Mouse (Mus musculus) retina, embryonic 14.5 days (tissue): Measurements from ENCODE around the gene Scly.

ENCODE experiments used
- DNase-seq: peaks from one replicate; pipeline ENCODE4 v3.0.0-alpha.2; 2015; ENCODE audit warnings: low spot score

Scly gene

GRCm38 (mm10) chr1:91297799-91298744, at the start of gene Scly:
TSS of gene Scly (plus strand) at chr1:91298338.
- DNase-seq, result peak; percentile 92

- no peak for DNase-seq
Measured at GRCm38 (mm10) chr1:91248970-91249369, 49.2 kb upstream of the Scly start.

DNA sequence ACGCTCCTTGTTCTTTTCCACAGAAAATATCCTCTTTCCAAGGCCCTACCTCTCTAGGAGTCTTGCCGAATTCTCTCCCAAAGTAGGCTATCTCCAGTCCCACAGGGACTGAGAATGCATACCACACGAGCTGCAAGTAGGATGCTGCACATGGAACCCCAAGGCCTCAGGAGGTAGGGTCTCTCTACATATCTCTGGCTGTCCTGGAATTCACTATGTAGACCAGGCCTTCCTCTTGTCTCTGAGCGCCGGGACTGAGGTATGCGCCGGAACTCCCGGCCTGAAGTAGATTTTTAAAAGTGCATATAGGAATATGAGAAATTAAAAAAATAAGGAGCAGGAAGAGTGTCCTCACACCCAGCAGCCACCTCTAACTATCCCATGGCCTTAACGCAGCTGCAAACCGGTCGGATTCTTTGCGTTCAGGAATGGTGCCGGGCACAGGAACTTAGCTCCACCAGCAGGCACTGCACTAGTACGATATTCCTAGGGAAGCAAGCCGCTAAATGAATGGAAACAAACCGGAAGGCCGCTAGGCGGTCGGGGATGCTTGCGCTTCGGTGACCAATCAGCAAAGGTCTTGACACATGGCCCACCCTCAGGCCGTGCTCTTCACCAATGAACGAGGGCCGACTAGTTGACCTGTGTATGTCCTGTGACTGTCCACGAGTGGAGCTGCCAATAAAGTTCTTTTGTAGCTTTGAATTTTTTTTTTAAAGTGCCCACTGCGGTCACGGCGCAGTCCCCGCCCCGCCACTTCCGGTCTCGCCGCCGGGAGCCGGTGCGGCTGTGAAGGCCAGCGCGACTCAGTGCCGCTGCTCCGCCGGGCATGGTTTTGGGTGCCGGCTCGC, 48.3 kb upstream of the Scly start, which contains the start of gene Ube2f:
Gene Ube2f, plus strand, starts transcription at position 741 of the 851 bp plus-strand sequence.
- peak; percentile 98 for DNase-seq

DNA sequence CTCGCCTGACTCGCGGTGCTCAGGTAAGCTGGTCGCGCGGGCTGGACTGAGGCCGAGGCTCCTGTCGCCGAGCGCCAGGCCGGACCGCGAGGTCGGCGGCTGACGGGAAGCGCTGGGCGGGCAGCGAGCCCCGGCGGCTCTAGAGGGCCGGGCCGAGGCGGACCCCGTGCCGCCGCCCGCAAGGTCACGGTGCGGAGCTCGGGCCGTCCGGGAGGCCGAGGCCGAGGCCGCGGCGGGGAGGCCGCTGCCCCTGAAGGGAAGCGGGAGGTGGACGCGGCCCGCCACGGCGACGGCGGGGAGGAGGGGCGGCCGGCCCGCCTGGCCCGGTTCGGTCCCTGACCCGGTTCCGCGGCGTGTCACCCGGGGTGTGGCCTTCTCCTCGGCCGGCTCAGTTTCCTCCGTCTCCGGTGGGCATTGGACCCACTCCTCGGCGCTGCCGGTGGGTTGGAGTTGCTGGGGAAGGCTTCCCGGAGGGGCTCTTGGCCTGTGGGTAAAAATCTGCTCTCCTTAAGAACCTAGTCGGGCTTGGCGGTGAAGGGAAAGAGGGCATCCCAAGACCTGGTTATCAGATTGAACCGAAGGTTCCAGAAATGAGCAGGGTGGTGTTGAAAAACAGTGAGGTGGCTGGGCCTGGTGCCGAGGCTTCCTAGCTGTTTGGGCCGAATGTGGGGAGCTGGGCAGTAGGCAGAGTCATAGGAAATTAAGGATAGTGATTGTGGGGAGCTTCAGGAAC, 47.6 kb upstream of the Scly start:
- peak; percentile 11 for DNase-seq

DNA sequence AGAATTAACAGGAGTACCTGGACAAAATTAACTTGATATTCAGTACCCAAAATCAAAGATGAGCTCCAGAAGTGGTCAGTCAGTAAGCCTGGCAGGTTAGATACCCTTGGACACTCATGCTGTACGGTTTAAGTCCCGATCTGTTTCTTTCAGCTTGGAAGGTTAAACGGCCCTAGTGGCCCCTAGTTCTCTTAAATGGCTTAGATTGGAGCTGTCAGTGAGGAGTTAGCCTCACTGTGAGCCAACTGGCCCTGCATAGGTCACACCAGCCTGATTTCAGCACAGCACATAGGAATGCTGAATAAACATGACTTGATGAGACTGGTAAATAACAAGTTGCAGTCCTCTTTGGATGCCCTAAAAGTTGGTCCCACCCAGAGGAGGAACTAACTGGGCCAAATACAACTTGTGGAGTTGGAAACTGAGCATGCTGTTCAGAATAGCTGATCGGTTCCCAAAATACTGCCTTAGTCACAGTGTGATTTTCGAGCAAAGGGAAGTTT, 46.9 kb upstream of the Scly start:
- DNase-seq, result peak; percentile 2

DNA sequence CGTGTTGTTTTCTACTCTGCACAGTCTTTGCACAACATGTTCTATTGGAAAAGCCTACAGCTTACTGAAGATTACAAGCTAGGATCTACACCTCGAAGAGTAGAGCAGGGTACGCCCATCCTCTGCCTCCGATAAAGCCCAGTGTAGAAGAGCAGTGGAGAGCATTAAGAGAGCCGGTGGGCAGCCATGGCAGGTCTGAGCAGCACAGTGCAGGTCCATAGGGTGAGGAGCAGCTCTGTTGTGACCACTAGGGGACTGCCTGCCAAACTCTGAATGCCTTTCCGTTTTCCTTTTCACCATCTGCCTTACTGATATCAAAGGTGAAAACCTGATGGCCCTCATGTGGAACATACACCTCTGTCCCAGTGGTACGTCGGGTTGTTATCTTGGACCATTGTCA, 46.2 kb upstream of the Scly start:
- peak; percentile 41 for DNase-seq

DNA sequence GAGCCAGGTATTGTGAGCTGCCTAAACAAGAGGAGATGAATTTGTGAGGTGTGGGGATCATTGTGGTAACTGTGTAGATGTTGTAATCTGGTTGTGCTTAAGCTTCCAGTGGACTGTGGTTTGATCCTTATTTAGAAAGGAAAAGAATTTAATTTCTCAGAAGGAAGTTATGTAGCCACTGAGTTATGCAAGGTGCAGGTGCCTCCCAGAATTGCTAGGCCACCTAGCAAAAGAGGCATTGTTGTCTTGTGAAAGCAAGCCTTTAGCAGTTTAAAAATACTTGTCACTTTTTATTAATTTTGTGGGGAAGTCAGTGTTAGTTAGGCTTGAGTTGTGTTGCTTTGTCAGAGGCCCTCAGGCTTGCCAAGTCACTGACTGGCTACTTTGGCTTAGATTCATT, 40.2 kb upstream of the Scly start:
- no peak for DNase-seq

GRCm38 (mm10) chr1:91259794-91260193, 38.3 kb upstream of the Scly start:
- no peak for DNase-seq

DNA sequence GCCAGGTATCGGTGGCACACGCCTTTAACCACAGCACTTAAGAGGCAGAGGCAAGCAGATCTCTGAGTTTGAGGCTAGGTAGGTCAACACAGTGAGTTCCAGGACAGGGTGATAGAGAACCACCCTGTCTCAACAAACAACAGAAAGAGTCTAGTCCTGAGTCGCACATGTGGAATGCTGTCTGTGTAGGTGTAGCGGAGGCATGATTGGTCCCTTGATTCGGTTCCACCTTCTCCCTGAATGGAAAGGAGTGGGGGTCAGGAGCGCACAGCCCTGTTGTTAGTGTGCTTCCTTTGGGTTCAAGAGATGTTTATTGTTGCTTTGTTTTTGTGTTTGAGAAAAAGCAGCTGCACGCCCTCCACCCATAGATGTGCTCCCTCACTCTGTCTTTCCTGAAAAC, 35.6 kb upstream of the Scly start:
- DNase-seq, result no peak

GRCm38 (mm10) chr1:91272260-91272659, 25.9 kb upstream of the Scly start:
- DNase-seq, result no peak

- DNase-seq, result no peak
Measured at GRCm38 (mm10) chr1:91276581-91276980, 21.6 kb upstream of the Scly start.

DNA sequence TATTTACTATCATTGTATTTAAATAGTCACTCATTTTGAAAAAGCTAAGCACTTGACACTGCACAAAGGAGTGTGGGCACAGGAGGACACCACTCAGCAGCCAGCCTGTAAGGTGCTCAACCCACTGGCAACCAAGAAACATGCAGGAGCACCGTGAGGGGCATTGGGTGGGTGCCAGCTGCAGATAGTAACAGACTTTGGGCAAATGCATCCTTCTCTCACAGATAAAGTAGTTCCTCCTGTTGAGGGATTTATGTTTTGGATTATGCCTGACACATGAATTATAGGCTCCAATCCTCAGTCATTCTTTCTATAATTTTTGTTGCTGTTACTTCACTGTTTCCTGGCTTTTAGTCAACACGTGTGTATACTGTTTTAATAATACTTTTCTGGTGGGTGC, 20.7 kb upstream of the Scly start:
- no peak for DNase-seq

DNA sequence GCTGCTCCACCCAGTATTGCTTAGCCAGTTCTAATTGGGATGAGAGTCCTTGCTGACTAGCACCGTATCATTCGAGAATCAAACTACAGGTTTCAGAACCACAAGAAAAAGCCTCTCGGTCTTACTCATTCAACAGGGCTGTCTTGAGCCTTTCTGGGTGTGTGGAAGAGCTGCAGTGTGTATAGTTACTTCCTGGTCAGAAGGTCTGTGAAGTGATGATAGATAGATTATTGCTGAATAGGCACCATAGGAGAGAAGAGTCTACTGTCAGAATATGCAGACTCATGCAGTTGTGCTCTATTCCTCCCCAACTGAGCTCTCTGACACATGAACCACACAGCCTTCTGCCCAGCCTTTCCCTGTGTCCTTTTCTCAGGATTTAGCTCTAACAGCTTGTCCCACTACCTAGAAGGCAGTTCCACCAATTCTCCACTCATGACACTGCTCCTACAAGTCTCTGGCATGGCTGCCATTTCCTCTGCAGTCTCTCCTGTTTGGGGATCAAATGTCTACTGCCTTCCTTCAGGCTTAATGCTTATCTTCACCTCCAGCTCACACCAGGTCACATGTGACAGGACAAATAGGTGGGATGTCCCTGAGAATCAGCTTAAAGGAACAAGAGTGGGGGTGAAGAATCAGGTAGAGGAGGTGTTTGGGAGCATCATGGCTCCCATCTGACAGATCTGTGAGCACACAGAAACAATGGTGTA, 19.6 kb upstream of the Scly start:
- DNase-seq, result no peak

DNA sequence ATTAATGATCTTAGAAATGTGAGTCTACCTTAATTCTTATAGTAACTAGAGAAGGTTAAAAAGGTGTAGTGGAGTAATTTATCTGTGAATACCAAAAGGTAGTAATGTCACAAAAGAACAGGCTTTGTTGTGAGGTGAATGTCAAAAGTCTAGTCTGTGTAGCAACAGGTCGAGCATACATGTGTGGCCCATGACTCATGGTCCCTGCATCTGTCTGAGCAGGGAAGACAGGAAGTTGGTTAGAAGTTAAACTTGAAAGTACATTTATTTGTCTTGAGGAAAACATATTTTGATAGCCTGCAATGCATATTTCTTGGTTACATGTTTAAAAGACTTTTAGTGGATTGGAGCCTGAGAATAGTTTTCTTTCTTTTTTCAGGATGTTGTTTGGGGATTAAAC, 19.0 kb upstream of the Scly start:
- no peak for DNase-seq

GRCm38 (mm10) chr1:91282582-91282981, 15.6 kb upstream of the Scly start:
- no peak for DNase-seq

DNA sequence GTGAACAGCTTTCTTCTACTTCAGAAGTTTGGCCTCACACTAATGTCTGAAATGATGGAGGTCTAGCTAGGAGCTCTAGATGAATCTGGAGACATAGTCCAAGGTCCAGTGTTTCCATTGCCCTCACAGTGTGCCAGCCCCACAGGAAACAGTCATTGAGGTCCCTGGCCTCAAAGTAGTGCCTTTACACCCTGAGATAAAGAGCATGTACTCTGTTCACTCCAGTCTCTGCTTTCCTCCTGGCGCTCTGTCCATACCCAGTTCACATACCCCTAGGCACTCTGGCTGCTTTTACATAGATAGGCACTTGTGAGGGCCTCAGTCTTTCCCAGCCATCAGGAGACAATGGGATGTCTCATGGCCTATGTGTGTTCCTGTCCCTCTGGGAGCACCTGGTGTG, 8.8 kb upstream of the Scly start:
- DNase-seq, result no peak

DNA sequence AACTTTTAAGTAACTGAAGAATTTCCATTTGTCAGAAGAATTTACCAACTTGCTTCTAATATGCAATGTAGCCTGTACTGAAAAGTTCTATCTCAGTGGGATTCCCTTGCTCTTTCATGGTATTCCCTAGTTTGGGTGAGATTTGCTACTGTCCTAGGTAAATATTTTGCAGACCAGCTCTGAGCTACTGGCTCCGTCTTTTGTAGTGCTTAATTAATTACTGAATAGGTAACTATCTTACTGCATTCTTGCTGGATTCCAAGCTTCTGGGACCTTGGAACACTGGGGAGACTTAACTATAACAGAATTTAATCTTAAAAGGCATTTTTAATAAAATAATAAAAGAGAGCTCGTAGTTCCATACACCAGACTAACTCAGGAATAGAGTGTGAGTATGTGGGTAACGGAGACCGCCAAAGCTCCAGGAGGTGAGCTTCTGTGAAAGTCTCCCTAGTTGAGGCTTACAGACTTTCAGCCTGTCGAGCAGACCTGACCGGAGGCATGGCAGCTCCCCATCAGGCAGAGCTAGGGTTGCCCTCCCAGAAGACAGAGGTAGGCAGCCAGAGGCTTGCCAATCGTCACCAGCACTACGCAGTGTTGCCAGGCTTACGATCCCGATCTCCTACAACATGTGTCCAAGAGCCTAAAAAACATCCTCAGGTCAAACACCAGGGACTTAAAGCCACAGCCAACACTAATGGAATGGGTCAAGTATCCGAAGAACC, 5.9 kb upstream of the Scly start:
- no peak for DNase-seq

GRCm38 (mm10) chr1:91295544-91295943, 2.6 kb upstream of the Scly start:
- DNase-seq, result no peak

DNA sequence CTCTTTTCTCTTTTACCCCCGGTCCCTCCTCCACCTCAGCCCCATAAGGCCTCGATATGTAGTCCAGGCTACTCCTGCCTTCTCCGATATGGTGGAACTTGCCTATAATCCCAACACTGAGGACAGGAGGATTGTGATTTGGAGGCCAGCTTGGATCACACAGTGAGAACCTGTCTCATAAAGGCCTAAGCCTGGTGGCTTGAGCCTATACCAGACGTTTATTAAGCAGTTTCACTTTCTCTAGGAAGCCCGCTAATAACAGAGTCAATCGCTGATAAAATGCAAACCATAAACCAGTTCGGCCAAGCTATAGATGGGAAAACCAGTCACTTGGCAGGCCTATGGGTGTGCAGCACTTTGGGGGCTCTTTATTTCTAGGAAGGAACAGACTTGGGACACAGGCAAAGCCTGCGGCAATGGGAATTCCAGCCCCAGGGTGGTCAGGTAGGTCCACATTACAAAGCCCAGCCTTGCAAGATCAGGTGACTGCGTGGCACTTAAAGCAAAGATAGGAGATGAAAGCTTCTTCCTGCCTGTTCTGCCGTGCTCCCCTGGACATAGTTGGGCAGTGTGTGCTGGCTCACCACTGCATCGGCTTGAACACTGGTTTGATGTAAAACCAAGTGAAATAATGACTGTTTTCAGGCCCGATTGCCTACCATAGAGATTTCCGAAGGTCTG, 1.0 kb downstream of the Scly start:
- no peak for DNase-seq
